Mouse (Mus musculus) kidney, embryonic 14.5 days (tissue): ENCODE results near the gene Tcam1. TPM values are rescaled to one million over a fixed set of nuclear protein-coding genes. Genes with fewer than 3 reads are reported as not detected.
A peak's percentile ranks its signal among the peaks of the same experiment; 100 is the strongest.
"Not testable (repeated sequence)": the region's sequence is repeated elsewhere in the genome, so short reads cannot be mapped to it uniquely, and the experiment has no call there.

ENCODE experiments used
- ATAC-seq: fragments of 200-750 bp; cut with Nextera tagmentation; 2 replicates; pipeline ENCODE4 v1.8.0; 2017; ENCODE audit warnings: moderate number of reproducible peaks, mild to moderate bottlenecking, moderate TSS enrichment, moderate library complexity; ENCODE audit not compliant: low FRiP score, low TSS enrichment
- H3K27ac ChIP-seq: fragments of 300-500 bp; sonication (generic); 2 replicates; pipeline ENCODE4 v1.5.1; 2014; ENCODE audit warnings: low read depth, mild to moderate bottlenecking, low read length, moderate library complexity, mixed read lengths
- H3K27me3 ChIP-seq: fragments of 300-500 bp; sonication (generic); 2 replicates; pipeline ENCODE4 v1.6.1; 2014; ENCODE audit warnings: mild to moderate bottlenecking, low read length; ENCODE audit not compliant: control insufficient read depth, insufficient read depth
- H3K36me3 ChIP-seq: fragments of 300-500 bp; sonication (generic); 2 replicates; pipeline ENCODE4 v1.6.1; 2014; ENCODE audit warnings: low read length, mixed read lengths; ENCODE audit not compliant: control insufficient read depth, insufficient read depth
- H3K4me1 ChIP-seq: fragments of 300-500 bp; sonication (generic); 2 replicates; pipeline ENCODE4 v1.6.1; 2014; ENCODE audit warnings: low read length, mixed read lengths; ENCODE audit not compliant: control insufficient read depth, insufficient read depth
- H3K4me2 ChIP-seq: fragments of 300-500 bp; sonication (generic); replicated peaks from 2 replicates; pipeline ENCODE4 v1.6.1; 2014; ENCODE audit warnings: low read depth, mild to moderate bottlenecking, low read length
- H3K4me3 ChIP-seq: fragments of 300-500 bp; sonication (generic); 2 replicates; pipeline ENCODE4 v1.5.1; 2014; ENCODE audit warnings: mild to moderate bottlenecking, low read length
- H3K9ac ChIP-seq: fragments of 300-500 bp; sonication (generic); 2 replicates; pipeline ENCODE4 v1.6.1; 2014; ENCODE audit warnings: low read depth, mild to moderate bottlenecking, low read length, moderate library complexity
- H3K9me3 ChIP-seq: fragments of 300-500 bp; sonication (generic); 2 replicates; pipeline ENCODE4 v1.6.1; 2016; ENCODE audit warnings: low read length; ENCODE audit not compliant: control insufficient read depth
- WGBS: fragments of 180-500 bp; shearing (Covaris S2); extraction: QIAGEN DNeasy Blood & Tissue Kit; methylation state at CpG from one replicate; pipeline ENCODE4 v1.1.7; 2014; 5-methylcytosine and 5-hydroxymethylcytosine counted together
- polyA plus RNA-seq: library from polyadenylated mRNA; unstranded; fragments of >200 nt; fragmentation: Nextera tagmentation; extraction: Ambion mirVana; gene quantifications from 2 replicates; pipeline ENCODE4 v1.2.1, GENCODE M21; 2014

Tcam1 gene
- polyA plus RNA-seq = 0.81 and 1.2 TPM in 2 replicates

GRCm38 (mm10) chr11:106276454-106276853 lies at the start of gene Tcam1:
Tcam1 (plus strand) TSS chr11:106276672.
- peak within 1 kb of the TSS; percentile 48; the same call in 1 of the 2 replicates for H3K27ac ChIP-seq
- H3K27me3 ChIP-seq = no peaks in the 10 kb centered on the region

GRCm38 (mm10) chr11:106233978-106234377 lies 42.5 kb upstream of the Tcam1 start:
- not testable (repeated sequence) for H3K27me3 ChIP-seq, ATAC-seq, H3K9ac ChIP-seq, H3K4me1 ChIP-seq, H3K4me3 ChIP-seq, H3K4me2 ChIP-seq, H3K9me3 ChIP-seq, H3K27ac ChIP-seq
- peaks cover 86% of the 10 kb centered on the region for H3K36me3 ChIP-seq
- WGBS = 77% methylated on average over 8 of the region's 8 CpGs

More at GRCm38 (mm10) chr11:106276454-106276853, at the start of gene Tcam1:
- ATAC-seq = peak; percentile 44
- H3K4me3 ChIP-seq = 0 out of 2 replicates have a peak within 1 kb of the TSS, but pooled peaks have one; percentile 11
- no peaks in the 10 kb centered on the region for H3K36me3 ChIP-seq
- WGBS = 6% methylated on average over 25 of the region's 25 CpGs
- H3K9me3 ChIP-seq = no peaks in the 10 kb centered on the region
- peaks cover 5% of the 10 kb centered on the region for H3K4me1 ChIP-seq
- H3K4me2 ChIP-seq = peak within 1 kb of the TSS; percentile 39
- no peak within 1 kb of the TSS for H3K9ac ChIP-seq

GRCm38 (mm10) chr11:106246834-106247233 lies 29.6 kb upstream of the Tcam1 start:
- H3K36me3 ChIP-seq = peaks cover 100% of the 10 kb centered on the region
- H3K9me3 ChIP-seq = peaks cover 5% of the 10 kb centered on the region
- no peaks in the 10 kb centered on the region for H3K4me1 ChIP-seq
- WGBS = 90% methylated on average over 1 of the region's 1 CpGs
- no peak for ATAC-seq
- H3K27ac ChIP-seq = no peak overlapping the region
- no peaks in the 10 kb centered on the region for H3K27me3 ChIP-seq
- no peak overlapping the region for H3K4me2 ChIP-seq
- no peak overlapping the region for H3K4me3 ChIP-seq
- H3K9ac ChIP-seq = no peak overlapping the region

DNA sequence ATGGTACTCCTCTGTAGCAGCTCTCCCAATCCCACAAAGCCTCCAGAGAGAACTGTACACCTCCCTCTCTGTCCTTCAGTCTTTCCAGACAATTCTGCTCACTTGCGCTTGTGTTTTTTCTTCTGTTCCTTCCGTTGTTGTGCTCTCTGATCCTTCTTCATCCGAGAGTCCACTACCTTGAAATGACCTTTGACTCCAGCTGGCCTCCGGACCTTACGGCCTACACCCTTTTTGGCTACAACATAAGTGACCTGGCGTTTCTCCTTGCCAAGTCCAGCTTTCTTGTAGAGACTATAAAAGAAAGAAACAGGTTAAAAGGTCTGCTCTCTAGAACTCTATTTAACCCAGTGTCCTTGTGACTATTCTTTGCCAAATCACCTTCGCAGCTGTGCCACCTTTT lies 27.1 kb upstream of the Tcam1 start:
- no peak overlapping the region for H3K4me3 ChIP-seq
- H3K4me1 ChIP-seq = no peaks in the 10 kb centered on the region
- no peak overlapping the region for H3K27ac ChIP-seq
- H3K4me2 ChIP-seq = no peak overlapping the region
- H3K9me3 ChIP-seq = peaks cover 5% of the 10 kb centered on the region
- H3K9ac ChIP-seq = no peak overlapping the region
- no peak for ATAC-seq
- WGBS = 81% methylated on average over 7 of the region's 7 CpGs
- H3K27me3 ChIP-seq = no peaks in the 10 kb centered on the region
- H3K36me3 ChIP-seq = peaks cover 94% of the 10 kb centered on the region

DNA sequence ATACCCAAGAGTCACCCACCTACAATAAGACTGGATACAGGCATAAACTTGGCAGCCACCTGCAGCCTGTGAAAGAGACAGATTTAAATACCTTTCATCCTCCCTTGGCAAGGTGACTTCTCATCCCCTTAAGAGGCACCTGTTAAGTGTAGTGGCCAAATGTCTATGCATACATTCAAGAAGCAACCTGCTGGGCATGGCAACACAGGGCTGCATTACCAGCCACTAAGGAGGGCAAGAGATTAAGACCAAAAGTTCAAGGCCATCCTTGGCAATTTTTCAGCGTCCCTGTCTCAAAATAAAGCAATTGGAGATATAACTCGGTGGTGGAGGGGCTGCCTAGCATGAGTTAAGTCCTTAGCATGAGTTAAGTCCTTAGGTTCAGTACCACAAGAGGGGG lies 21.7 kb upstream of the Tcam1 start:
- H3K4me2 ChIP-seq = peak overlapping the region; percentile 83
- WGBS = 25% methylated on average over 2 of the region's 2 CpGs
- peak overlapping the region; percentile 86 for H3K9ac ChIP-seq
- no peak overlapping the region for H3K27ac ChIP-seq
- no peaks in the 10 kb centered on the region for H3K27me3 ChIP-seq
- H3K9me3 ChIP-seq = no peaks in the 10 kb centered on the region
- H3K4me1 ChIP-seq = peaks cover 15% of the 10 kb centered on the region; the same call in 1 of the 2 replicates
- ATAC-seq = no peak
- peak overlapping the region; percentile 91 for H3K4me3 ChIP-seq
- H3K36me3 ChIP-seq = peaks cover 60% of the 10 kb centered on the region

DNA sequence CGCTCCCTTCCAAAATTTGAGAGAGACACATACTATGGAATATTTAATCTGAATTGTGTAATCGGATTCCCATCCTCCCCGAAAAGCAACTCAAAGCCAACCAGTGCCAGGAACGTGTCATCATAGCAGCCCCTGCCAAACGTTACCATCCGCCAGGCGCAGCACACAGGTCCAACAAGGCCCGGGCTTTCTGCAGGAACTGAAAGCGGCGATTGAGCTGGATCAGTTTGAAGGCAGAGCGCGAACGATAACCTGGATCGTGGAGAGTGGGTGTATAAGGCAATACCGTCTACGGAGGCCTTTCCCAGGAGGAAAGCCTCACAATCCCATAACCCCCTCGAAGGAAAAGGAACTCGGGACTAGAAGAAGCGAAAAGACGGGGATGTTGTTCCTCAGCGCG lies 21.3 kb upstream of the Tcam1 start:
- Histone ChIP-seq H3K36me3 (peaks cover 56% of the 10 kb centered on the region), H3K27ac (peak overlapping the region; percentile 32; the same call in 1 of the 2 replicates), H3K9me3 (no peaks in the 10 kb centered on the region), H3K4me3 (peak overlapping the region; percentile 91), H3K4me2 (peak overlapping the region; percentile 83), H3K4me1 (peaks cover 15% of the 10 kb centered on the region; the same call in 1 of the 2 replicates), H3K9ac (peak overlapping the region; percentile 86), H3K27me3 (no peaks in the 10 kb centered on the region)
- ATAC-seq = peak; percentile 28; the same call in 1 of the 2 replicates
- 2% methylated on average over 22 of the region's 22 CpGs for WGBS

DNA sequence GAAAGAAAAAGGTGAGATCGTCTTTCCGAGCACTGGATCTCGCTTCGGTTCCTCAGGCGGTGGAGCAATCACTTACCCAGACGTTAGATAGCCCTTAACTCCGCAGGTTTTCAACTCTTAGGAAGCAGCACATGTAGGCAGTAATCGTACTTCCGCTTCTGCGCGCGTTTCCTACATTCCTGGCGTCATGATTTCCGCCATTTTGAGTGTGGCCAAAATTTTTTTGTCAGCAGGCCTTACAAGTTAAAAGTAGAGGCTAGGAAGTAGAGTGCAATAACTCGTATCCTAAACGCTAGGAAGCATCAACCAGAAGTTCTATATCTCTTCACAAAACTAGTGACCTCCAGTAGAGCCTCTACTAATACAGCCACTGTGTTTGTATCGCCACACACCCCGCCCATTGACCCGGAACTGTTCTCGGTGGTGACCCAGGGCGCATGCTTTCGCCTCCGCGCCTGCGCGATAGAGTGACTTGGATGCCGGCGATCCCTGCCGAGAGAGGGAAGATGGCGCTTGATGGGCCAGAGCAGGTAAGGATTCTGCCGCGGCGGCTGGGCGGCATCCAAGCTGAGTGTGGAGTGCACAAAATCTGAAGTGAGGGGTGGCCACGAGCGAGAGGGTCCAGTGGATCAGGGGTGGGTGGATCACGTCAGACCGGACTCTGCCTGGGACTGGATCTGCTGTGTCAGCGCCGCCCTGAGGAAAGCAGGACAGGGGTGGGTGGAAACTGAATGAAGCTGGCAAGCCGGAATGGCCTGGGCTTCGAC lies 20.6 kb upstream of the Tcam1 start, which contains the start of the genes Ftsj3 and Psmc5:
Ftsj3 (minus strand) TSS at position 395 of the 767 bp plus-strand sequence.
Psmc5 (plus strand) TSS at position 470 of the 767 bp plus-strand sequence.
- Histone ChIP-seq H3K27me3 (no peaks in the 10 kb centered on the region), H3K36me3 (peaks cover 52% of the 10 kb centered on the region), H3K4me3 (peak within 1 kb of the TSS; percentile 91), H3K9ac (peak within 1 kb of the TSS; percentile 86), H3K27ac (peak within 1 kb of the TSS; percentile 32; the same call in 1 of the 2 replicates), H3K4me2 (peak within 1 kb of the TSS; percentile 83), H3K4me1 (peaks cover 15% of the 10 kb centered on the region; the same call in 1 of the 2 replicates), H3K9me3 (no peaks in the 10 kb centered on the region)
- WGBS = under 1% methylated on average over 42 of the region's 42 CpGs
- peak; percentile 96 for ATAC-seq

DNA sequence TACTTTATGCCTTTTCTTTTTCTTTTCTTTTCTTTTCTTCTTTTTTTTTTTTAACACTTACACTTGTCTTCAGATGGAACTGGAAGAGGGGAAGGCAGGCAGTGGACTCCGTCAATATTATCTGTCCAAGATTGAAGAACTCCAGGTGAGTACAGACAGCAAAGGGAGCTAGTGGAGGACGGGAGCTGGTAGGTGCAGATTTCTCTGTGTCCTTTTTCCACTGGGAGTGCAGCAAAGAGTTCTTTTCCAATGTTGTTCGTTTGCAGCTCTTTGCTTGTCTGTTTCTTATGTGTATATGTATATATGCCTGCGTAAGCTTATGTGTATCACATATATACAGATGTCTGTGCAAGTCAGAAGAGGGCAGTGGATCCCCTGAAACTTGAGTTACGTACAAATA lies 19.7 kb upstream of the Tcam1 start:
- ATAC-seq = no peak
- H3K27me3 ChIP-seq = no peaks in the 10 kb centered on the region
- peak overlapping the region; percentile 86; the same call in 1 of the 2 replicates for H3K9ac ChIP-seq
- peak overlapping the region; percentile 91 for H3K4me3 ChIP-seq
- H3K4me1 ChIP-seq = peaks cover 15% of the 10 kb centered on the region; the same call in 1 of the 2 replicates
- 72% methylated on average over 5 of the region's 5 CpGs for WGBS
- peak overlapping the region; percentile 53 for H3K4me2 ChIP-seq
- H3K27ac ChIP-seq = no peak overlapping the region
- H3K9me3 ChIP-seq = no peaks in the 10 kb centered on the region
- peaks cover 52% of the 10 kb centered on the region for H3K36me3 ChIP-seq
